Mouse (Mus musculus) spleen, adult 2 months (tissue): ENCODE data around the gene Kcnk16.

Source experiments
- CTCF ChIP-seq: fragments of 200-500 bp; IDR thresholded peaks from 2 replicates; pipeline ENCODE4 v1.5.1; 2011; ENCODE audit warnings: mild to moderate bottlenecking, inconsistent platforms; ENCODE audit not compliant: insufficient read depth, insufficient read length, insufficient replicate concordance; ENCODE audit errors: extremely low read depth
- POLR2A ChIP-seq: fragments of 200-500 bp; IDR thresholded peaks from 2 replicates; pipeline ENCODE4 v1.6.1; 2011; ENCODE audit warnings: low read depth, low read length, inconsistent platforms

- TF ChIP-seq POLR2A (no peak), CTCF (no peak)
Measured at GRCm38 (mm10) chr14:20315137-20315536, 46.1 kb upstream of the Kcnk16 start.
